Mouse (Mus musculus): Measurements from ENCODE around the gene Vim.
A peak's percentile ranks its signal among the peaks of the same experiment; 100 is the strongest.

The Vim gene

DNA sequence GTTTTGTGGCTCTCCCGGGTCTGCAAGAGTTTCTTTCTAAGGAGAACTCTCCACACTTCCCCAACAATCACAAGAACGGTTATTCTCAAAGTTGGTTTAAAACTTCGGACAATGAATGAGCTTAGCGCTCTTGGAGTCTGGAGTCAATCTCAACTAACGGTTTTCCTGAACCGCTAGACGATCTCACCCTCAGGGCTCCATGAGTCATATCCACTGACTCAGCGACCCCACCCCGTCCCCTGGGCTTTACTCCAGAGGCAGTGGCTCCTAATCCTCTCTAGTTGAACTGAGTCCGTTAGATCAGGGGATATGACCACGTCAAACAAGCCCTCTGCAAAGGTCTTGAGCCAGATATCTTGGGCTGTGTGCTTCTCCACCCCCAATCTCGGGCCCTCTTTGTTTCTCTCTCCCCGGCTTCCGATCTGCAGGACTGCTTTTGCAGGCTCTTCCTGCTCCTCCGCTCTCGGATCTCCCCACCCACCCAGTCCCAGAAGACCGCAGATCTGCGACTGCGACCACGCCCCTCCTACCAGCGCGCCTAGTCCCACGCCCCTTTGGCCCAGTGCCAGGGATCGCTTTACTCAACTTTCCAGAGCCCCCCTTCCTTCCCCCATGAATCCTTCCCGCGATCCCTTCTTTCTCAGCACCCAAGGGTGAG is at the start of gene Vim:
Gene Vim, plus strand, starts transcription at position 520 of the 658 bp plus-strand sequence.
- peak; percentile 89 for DNase-seq (ENCODE audit: low read depth, low spot score)

DNA sequence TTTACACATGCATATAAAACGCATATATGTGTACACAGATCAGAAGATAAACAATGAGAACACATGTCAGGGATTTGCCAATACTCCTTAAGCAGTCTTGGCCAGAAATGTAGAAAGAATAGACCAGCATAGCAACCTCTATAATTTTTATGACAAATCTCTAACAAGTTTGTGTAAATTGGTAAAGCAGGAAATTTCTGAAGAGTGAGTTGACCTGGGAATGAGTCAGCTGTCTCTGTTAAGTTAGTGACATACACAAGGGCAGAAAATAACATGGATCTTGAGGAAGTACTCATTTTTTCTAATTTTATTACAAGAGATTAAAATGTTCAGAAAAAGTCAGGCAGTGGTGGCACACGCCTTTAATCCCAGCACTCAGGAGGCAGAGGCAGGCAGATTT is 47.5 kb upstream of the Vim start:
- DNase-seq (ENCODE audit: low read depth, low spot score), result no peak

DNA sequence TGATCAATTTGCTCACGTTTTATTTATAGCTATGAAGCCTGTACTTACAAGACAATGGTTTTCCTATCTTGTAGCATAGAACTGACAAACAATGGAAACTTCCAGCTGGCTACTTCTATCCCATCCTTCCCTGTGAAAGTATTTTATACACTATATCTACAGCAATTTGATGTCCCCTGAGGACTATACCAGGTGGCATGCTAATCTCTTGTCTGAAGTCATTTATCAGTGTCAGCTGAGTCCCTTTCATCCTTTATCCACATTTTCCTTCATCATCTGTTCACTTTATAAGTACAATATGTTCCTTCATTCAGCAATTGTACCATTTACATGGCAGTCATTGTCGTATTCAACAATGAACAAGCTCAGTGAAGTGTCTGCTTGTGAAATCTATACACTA is 46.6 kb upstream of the Vim start:
- DNase-seq (ENCODE audit: low read depth, low spot score), result no peak

DNA sequence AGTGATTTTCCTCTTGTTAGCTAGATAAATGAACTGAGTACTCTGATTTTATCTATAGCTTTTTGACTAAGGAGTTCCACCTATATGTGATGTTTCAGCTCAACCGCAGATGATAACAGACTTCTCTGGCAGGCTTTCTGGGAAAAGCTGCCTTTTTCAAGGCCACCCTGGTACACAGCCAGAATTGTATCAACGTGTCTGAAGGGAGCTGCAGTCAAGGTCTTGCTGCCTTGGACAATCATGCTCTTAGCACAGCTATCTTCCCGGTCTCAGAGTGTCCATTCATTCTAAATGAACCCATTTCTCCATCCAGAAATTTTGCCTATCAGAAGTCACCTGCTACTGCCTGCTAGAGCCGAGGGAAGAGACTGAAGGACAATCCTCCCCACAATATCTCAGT is 46.2 kb upstream of the Vim start:
- no peak for DNase-seq (ENCODE audit: low read depth, low spot score)

DNA sequence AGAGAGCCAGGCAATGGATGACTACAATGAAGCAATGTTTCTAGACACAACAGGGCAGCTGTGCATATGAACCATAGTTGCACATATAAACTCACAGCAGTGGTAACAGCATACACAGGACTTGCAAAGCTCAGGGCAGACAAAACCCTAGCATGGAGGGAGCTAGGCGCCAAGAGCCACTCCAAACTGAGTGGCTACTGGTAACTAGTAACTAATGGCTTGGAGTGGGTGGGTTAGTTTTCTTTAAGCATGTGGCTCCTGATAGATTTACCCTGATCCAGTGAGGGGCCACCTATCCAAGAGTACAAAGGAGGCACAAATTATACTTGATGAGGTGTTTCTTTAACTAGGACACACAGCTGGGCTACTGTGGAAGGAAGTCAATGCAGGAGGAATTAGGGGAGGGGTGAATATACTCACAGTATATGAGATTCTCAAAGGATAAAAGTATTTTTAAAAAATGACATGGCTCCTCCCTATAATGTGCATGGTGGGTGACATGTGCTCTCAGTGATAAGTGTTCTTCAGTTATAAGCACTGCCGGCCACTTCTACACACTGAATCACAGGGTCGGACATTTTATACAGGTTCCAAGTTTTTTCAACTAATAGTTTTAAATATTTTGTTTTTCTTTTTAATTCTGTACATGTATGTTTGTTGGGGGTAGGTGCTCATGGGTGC is 44.3 kb upstream of the Vim start:
- no peak for DNase-seq (ENCODE audit: low read depth, low spot score)

DNA sequence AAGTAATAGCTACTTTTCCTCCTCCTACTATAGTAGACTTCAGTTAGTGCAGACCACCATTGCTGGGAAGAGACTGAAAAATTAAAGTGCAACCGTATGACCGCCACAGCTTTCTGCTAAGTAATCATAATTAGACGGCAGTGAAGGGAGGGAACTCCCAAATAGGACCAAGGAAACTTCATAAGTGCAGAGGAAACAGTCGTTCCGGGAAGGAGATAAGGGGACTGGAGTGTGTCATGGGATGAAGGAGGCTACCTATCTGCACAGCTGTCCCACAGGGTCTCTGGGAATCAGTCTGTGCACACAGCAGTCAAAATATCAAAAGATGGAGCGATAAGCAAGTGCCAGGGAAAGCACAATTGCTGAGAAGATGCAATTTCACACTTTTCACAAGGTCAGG is 43.1 kb upstream of the Vim start:
- no peak for DNase-seq (ENCODE audit: low read depth, low spot score)

DNA sequence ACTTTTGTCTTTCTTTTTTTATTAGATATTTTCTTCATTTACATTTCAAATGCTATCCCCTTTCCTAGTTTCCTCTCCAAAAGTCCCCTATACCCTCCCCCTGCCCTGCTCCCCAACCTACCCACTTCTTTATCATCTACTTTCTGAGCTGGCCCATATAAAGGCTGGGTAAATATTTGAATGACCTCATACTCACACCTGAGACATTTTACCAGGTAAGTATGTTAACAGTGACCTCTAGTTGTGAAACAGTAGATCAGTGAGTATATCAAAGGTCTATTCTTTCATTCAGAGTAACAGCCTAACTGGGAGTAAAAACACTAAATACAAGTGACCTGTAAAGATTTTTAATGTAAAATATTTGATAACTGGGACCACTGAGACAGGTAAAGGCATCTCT is 37.0 kb upstream of the Vim start:
- no peak for DNase-seq (ENCODE audit: low read depth, low spot score)

DNA sequence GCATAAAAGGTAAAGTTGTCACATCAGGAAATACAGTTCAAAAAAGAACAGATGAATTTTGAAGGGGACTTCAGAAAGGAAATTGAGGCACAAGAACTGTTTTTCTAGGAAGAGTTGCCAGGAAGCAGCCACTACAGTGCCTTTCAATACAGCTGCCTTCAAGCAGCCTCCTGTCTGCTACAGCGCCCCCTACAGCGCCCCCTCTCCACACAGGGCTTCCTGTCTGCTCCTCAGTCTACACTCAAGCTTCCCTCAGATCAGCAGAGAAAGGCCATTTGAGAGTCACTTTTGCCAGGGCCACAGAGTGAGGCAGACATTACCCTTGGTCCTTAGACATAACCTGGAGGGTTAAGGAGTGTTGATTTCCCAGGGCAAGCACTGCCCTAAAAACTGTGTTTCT is 36.0 kb upstream of the Vim start:
- DNase-seq (ENCODE audit: low read depth, low spot score), result no peak

DNA sequence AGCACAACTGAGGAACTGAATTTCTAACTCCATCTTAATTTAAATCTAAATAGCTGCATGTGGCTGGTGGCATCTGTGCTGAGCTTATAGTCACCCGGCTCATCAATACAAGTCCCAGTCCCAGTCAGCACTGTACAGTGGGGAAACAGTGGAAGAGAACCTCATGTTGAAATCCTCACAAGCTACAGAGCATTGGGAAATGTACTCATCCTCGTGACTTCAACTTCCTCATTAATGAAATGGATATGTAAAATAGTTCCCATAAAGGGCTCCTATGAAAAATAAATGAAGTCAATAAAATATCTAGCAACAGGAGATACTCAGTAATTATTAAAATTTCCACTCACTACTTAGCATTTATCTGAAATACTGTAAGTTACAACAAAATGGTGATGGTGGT is 35.5 kb upstream of the Vim start:
- no peak for DNase-seq (ENCODE audit: low read depth, low spot score)

DNA sequence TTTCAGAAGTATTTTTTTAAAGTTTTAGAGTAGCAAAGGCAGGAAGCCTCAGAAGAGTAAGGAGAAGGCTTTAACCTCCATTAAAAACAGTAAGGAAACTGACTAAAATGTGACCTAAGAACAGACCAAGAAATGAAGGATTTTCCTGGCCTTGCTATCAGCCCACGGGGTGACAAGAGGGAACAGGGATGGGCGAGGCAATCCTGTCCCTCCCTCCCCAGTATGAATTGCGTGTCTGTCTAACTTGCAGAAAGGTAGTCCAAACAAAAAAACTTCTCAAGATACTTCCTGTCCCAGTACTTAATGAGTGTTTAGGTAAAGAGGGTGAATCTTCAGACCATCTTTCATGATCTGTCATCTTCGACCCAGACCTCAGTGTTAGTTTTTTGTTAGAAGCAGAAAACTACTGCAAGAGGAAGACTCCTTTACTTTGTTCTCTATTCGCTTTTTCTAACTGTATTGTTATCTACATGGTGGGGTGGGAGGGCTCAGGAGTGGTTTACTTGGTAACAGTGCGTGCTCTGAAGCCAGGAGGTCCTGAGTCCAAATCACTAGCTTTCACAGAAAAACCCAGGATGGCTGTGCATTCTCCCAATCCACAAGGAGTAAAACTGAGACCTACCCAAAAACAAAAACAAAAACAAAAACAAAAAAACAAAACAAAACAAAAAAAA is 34.9 kb upstream of the Vim start:
- DNase-seq (ENCODE audit: low read depth, low spot score), result no peak

DNA sequence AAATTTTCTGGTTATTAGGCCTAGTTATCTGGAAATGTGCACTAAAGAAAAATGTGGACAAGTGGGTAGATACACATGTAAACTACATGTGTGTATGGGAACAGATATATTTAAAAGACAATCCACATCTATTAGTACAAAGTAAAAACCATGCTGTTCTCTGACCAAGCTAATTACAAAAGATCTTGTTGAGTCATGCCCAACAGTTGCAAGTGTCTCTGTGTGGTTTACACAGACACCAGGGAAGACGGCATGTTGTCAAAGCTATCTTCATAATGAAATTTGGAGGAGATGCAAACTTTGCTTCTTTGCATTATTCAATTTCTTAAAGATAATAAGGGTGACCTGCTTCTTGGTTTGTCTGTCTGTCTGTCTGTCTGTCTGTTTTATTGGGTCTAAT is 33.9 kb upstream of the Vim start:
- DNase-seq (ENCODE audit: low read depth, low spot score), result no peak

DNA sequence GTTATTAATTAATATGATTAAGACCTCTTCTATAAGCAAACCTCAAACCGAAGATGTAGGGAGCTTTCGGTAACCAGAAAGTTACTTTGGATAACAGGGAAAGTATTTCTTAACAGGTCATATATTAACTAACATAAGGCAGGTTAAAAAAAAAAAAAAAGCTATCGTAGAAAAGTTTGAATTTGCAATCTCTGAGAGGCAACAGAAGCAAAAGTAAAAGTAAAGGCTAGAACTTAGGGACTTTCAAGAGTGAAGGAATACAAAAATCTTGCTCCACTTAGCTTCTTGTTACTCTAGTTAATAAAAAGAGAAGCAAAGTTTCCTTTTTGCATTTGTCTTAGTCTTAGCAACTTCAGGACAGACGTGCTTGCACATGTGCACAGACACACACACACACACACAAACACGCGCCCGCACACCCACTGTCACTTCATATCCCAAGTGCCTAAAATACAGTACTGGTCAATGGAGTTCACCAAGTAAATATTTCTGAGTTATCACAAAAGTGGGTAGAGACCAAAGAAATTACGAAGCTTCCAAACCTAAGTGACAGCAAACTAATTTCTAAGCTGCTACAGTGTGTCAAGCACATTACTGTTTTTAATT is 30.1 kb upstream of the Vim start:
- no peak for DNase-seq (ENCODE audit: low read depth, low spot score)

DNA sequence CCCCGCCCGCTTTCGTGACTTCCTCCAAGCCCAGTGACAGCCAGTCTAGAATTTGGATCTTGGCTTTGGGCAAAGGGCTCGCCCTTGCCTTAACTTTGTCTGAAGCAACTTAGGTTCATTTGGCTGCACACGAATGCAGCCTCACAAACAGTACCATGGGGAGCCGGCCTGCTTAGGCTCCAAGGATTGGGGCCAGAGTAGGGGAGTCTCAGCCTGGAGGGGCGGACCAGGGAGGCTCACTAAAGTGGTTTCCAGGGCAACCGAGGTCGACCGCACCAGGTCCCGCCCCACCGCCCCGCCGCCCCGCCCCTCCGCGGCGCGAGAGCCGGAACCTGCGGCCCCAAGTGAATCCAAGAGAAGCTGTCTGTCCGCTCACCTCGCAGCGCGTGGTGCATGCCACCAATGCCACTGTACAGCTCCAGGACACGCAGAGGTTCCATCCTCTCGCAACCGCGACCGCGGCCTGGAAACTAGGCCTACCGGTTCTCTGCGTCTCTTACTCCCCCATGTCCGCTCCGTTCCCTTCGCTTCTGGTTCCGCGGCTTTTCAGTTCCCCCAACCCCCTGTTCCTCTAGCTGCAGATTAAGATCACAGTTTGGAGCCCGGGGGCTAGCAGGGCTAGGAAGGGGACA is 29.4 kb upstream of the Vim start, which contains the start of gene Trdmt1:
Gene Trdmt1, minus strand, starts transcription at position 476 of the 632 bp plus-strand sequence.
- DNase-seq (ENCODE audit: low read depth, low spot score), result peak; percentile 84

DNA sequence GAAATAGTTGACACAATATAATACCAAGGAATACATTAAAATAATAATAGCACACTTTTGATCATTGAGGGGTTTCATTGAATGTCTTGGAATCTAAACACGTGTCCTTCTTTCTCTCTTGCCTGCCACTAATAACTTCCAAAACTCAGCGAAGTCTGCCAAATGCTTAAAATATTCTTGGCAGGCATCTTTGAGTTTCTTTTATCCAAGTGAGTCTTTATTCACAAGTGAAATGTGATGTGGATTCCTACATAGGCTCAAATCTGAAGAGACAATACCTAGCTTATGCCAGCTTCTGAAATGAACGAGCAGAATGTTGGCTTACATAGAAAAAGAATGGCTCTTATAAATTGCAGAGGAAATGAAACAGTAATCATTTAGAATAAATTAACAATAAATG is 25.0 kb upstream of the Vim start:
- DNase-seq (ENCODE audit: low read depth, low spot score), result no peak

DNA sequence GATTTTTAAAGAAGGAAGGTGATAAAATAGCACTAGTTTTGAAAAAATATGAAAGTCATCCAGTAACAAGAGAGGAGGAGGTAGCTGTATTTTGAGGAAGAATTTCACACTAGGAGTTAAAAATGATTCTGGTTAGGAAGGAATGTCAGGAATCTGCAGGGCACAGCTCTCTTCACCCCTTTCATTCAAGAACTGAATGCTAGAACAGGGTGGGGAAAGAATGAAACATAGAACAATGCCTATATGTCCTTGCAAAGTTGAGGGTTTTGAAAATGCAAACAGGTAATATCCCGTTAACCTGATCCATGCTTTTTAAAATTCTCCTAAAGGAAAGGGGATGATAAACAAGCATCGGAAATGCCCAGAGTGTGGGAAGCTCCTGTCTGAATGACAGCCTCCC is 19.8 kb upstream of the Vim start:
- no peak for DNase-seq (ENCODE audit: low read depth, low spot score)

DNA sequence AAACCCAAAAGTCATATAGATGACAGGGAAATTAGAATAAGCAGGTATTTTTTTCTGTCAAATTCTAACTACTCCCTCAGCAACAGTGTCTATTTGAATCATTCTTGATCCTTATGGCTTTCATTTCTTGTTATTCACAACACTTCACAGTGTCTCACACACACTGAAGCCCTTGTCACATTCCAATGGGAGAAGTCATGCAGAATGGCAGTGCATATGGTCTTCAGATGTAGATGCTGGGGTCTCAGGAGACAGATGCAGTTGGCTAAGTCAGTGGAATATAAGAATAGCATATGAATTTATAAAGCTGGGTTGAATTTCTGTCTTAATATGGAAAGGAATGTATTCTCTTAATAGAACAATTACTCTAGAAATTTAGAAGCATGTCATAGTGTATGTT is 17.5 kb upstream of the Vim start:
- DNase-seq (ENCODE audit: low read depth, low spot score), result no peak

DNA sequence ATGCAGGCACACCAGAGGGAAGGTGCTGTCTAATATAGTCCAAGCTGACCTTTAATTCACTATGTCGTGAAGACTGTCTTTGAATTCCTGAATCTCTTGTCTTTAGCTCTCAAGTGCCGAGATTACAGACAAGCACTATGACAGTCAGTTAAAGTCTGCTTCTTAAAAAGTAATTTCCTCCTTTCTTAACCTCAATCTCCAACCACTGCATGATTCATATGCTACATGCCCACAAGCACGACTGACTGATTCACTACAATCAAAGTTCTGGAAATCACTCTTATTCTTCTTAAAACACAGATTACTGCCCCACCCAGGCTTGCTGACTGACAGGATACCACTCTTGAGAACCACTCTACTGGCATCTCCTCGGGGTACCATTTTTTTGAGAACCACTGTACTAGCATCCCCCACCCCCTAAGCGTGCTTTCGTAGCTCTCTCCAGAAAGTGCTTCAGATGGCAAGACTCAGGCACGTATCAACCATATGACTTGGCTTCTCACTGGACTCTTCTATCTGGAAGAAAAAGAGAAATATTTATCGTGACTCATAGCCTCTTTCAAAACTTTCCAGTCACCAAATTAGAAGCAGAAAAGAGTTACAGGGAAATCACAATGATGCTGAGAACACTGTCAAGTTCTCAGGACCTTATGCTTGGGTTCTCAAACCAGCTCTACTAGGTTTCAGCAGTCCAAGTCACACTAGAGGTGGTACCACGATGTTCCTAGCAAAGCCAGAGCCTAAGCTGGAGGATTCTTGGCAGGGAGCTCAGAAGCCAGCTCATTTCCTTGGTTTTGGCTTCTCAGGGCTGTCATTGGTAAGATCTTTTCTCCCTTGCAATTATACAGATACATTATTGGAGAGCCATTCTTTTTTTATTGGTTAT is 16.3 kb upstream of the Vim start:
- DNase-seq (ENCODE audit: low read depth, low spot score), result no peak

DNA sequence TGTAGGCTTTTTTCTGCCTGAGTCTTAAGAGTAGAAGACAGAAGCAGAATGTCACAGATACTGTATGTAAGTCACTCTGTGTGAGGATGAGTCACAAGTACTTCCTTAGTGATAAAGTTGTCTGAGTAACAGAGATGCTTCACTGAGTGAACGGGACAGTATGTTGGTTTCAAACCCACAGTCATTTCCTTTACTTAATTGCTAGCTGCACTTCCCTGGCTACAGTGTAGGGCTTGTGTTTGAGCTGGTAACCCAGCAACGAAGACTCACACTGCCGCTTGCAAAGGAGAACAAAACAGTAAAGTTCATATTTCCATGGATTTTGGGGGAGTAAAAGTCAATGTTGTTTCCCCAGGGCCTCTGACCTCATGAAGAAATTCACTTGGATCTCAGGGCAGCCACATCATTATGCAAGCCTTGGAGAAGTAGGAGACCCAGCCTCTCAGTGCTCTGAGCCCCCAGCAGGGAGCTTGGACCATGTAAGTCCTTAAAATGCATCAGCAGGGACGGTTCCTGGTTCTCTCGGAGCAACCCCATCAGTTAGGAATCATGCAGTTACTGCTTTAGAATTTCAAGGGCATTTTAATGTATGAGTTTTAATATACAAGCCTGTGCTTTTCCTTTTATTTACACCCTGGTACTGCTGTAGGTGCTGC is 15.0 kb upstream of the Vim start:
- DNase-seq (ENCODE audit: low read depth, low spot score), result no peak

DNA sequence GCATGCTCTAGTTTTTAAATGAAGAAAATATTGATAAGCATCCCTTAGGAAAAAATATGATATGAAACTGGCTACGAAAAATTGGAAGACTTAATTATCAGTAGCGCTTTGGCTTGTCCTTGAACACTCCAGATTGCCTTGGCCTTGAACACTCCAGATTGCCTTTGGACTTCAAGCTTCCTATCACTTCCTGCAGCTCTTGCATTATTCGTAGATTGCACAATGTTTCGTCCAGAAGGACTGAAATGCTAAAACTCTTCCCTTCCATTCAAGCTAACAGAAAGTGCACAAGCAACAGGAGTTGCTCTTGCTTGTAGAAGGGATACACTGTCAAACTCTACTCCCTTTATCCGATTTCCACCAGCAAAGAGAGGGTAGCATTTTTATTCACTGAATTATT is 14.4 kb upstream of the Vim start:
- no peak for DNase-seq (ENCODE audit: low read depth, low spot score)

DNA sequence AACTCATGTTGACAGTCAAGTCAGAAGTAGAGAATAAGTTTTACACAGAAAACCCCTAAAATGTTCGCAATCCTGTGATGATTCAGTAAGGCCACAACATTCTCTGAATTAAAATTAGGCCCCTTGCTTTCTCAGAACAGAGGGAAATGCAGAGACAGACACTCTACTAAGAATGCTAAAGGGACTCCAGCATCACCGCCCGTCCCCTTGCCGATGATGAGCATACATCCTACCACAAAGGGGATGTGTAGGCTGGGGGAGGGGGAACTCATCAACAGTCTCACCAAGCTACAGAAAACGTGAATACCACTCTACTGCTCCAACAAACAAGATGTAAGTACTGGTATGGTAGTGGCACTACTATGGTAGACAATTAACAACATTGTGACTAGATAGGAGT is 14.0 kb upstream of the Vim start:
- no peak for DNase-seq (ENCODE audit: low read depth, low spot score)

DNA sequence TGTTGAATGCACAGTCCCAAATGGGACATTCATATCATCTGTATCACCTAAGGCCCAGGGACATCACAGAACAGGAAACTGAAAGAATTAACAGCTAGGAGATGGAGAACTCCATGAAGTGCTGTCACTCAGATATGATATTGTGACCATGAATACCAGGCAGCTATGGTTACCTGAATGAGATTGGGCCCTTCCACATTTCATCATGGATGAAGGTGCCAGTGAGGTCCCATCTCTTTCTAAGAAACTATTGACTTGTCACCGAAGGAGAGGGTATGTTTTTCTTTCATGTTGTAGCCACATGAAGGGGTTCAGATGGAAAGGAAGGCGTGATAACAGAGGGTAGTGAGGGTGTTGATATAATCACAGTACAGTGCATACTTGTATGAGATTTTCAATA is 13.3 kb upstream of the Vim start:
- no peak for DNase-seq (ENCODE audit: low read depth, low spot score)
